Mouse (Mus musculus) skeletal muscle tissue, postnatal 0 days (tissue): ENCODE results near the gene D17H6S53E. TPM values are rescaled to one million over a fixed set of nuclear protein-coding genes. Genes with fewer than 3 reads are reported as not detected.

Experiments
- polyA plus RNA-seq: library from polyadenylated mRNA; unstranded; fragments of >200 nt; fragmentation: Nextera tagmentation; extraction: Ambion mirVana; gene quantifications from 2 replicates; pipeline ENCODE4 v1.2.1, GENCODE M21; 2015

D17H6S53E gene
- 10.6 and 11.8 TPM in 2 replicates for polyA plus RNA-seq

DNA sequence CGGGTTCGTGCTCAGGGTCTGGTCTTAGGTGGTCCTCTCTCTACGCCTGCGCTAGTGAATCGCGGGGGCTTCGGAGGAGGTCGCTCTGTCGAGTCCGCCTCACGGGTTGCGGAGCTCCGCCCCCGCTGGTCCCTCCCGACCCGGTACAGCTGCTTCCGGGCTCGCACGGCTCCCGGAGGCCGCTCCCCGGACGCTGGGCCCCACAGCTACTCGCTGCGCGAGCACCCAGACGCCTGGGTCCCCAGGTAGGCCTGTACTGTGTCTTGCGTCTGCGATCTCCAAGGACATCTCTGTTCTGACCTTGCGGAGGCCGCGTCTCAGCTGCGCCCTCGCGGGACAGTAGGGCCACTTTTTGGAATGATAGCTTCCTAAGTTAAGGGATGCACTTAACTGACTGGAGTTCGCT, at the start of gene D17H6S53E:
D17H6S53E (plus strand) TSS at position 168 of the 406 bp plus-strand sequence.

DNA sequence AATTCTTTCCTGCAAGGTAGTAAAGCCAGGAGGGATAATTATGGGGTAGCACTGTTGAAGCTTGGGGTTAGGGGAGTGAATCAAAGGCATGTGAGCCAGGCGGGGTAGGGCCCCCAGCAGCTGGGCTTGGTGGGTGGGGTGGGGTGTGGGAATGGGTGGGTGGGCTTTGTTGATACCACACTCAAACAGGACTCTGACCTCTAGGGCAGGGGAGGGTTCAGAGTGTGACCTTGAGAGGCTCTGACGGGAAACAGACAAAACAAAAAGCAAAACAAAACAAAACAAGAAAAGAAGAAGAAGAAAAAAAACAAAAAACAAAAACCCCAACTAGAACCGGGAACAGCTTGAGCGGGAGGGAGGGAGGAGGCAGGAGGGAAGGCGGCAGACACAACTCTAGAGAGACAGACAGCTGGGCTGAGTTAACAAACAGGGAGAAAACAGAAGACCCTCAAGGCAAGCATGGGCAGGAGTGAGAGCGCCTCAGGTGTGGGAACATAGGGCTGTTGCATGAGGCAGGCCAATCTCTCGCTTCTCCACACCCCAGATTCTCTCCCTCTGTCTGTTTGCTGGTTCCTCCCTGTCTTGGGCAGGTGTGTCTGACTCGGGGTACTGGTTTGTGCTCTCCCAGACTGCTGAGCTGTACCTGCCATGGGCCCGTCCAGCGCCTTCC, 49.5 kb upstream of the D17H6S53E start, which contains the start of gene Ly6g6e:
Ly6g6e (plus strand) TSS at position 396 of the 670 bp plus-strand sequence.

DNA sequence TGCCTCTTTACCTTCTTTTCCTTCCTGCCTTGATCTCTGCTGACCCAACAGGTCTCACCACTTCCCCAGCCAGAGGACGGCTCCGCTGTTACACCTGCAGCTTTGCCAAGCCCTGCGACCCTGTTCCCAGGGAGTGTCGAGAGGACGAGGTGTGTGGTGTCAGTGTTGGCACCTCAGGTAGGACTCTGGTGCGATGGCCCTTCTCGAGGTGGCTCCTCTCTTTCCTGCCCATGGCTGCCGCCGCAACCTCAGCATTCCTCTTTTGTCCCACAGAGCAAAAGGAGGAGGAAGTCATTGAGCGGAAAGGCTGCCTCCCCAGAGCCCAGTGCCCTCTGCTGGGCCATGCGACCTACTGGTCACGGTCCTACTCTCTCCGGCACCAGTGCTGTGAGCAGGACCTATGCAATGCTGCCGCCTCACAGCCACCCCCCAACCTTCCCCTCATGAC, 48.4 kb upstream of the D17H6S53E start, which contains the start of gene Ly6g6d:
Ly6g6d (minus strand) TSS at position 280 of the 448 bp plus-strand sequence.

DNA sequence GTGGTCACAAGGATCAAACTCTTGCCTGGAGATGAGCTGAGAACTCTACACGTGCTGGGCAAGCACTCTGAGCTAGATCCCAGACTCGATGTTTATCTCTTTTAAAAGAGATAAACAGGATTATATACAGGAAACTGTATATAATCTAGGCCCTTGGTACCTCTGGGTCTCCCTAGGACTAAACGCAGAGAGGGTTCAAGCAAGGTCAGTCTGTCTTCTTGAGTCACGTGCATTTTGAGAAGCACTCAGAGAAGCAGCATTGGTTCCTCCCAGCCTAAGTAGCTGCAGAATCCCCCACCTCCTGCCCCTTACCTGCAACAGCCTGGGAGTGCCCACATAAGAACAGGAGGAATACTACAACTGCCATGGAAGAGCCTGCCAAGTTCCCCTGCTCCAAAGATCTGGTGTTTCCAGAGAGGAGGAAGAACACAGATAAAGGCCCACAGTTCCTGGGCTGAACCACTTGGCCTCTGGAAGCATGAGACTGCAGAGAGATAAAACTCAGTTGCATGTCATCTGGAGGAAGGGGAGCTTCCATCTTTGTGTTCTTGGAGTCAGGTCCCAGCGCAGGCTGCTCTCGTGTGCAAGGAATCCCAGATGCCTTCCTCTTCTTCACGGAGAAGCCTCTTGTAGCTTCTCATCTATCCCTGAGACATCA, 40.8 kb upstream of the D17H6S53E start, which contains the start of gene Ly6g6f:
Ly6g6f (minus strand) TSS at position 403 of the 658 bp plus-strand sequence.

DNA sequence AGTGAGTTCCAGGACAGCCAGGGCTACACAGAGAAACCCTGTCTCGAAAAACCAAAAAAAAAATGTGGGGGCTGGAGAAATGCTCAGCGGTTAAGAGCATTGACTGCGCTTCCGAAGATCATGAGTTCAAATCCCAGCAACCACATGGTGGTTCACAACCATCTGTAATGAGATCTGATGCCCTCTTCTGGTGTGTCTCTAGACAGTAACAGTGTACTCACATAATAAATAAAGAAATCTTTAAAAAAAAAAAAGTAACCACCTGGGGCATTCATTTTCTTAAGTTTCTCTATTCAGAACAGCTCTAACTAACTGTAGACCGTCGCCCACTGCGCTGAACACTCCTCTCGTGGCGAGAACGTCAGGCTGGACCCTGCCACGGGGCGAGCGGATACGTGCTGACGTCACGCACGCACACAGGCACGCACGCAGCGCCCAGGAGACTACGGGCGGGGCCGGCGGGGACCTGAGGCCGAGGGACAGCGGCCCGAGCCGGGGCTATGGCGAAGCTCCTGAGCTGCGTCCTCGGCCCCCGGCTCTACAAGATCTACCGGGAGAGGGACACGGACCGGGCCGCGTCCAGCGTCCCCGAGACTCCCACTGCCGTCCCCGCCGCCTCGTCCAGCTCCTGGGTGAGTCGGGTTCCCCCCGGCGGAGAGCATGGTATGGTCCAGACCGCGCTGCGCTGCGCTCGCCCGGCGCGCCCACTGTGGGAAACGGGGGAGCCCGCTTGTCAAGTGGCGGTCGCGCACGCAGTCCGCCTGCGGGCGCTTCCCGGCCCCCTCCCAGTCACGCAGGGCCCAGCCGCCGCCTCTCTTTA, 37.1 kb upstream of the D17H6S53E start, which contains the start of gene Abhd16a:
Abhd16a (plus strand) TSS at position 439 of the 820 bp plus-strand sequence.

DNA sequence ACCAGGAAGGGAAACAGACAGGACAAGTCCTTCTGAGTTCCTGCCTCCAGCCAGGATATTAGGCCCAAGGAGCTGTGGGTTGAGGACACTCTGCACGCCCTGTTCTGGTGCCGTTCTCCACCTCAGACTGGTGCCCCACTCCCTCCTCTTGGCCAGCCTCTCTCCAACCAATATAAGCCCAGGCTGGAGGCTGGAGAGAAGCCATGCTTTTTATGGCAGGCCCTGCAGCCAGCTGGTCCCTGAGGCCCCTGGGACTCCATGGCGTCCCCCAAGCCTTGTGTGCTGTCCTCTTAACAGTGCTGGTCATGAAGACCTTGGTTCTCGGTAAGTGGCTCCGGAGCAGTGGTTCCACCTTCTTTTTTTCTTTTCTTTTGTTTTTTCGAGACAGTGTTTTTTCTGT, 18.1 kb upstream of the D17H6S53E start, which contains the start of gene Ly6g5c:
Ly6g5c (plus strand) TSS at position 183 of the 400 bp plus-strand sequence.

DNA sequence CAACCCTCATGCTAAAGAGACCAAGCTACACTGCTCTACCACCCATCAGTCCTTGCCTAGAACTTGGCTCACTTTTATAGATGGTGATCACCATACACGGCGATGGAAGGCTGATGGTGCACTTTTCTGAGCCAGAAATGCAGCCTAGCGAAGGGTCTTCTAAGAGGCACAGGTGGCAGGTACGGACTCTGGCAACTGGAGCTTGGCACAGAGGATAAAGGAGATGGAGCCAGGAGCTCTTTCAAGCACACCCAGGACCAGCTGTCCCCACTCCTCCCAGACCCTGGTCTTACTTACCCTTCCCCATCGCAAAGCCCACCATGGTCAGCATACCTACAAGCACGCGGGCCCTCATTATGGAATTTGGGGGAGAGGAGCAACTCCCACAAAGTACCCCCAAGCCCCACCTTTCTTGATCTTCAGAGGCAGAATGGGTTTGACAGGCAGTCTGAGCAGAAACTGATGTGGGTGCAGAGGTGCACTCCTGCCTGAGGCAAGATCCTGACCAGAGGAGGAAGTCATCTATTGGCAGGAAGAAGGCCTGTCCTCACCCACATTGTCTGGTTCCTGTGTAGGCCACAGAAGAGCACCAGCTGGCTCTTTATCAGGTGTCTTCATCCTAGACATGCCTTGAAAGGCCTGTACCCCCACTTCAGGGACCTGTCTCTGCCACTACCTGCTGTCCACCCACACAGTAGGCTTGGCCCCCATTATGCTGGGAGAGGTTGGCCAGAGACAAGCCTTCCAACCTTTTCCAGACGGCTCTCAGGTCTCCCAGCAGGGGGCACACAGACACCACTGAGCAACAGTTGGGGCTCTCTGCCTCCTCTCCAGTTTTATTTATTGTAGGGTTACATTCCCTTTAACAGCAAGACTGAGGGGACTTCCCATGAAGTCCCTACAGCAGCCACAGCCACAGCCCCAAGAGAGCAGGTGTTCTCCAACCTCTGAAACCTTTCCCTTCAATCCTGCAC, 10.8 kb upstream of the D17H6S53E start, which contains the start of gene Ly6g5b:
Ly6g5b (minus strand) TSS at position 383 of the 974 bp plus-strand sequence.

DNA sequence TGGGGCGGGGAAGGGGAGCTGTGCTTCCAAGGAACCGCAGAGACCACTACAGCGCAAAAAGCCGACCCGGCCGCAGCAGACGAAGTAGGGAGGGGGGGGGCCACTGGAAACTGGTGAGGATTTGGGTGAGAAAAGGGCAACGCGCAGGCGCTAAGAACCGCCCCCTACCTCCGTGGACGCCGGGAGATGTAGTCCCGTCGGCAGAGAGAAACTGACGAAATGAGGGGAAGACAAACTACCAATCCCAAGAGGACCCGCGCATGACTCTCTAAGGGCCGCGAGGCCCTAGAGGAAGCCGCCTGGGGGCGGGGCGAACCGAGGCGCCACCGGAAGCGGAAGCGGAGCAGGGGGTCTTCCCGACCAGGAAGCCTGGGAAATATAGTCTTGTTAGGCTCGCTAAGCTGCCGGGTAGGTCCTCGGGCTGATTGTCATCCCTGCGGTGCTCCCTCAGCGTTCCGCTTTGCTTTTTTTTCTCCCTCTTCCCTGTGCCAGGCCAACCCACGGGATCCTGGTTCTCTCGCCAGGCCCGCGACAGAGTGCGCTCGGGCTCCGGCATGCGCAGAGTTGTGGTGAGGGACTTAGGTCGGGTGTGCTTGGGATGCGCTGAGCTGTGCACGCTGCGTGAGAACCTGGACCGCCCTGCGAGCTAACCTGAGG, 4.9 kb upstream of the D17H6S53E start, which contains the start of gene Gpank1:
Gpank1 (plus strand) TSS at position 313 of the 657 bp plus-strand sequence.

DNA sequence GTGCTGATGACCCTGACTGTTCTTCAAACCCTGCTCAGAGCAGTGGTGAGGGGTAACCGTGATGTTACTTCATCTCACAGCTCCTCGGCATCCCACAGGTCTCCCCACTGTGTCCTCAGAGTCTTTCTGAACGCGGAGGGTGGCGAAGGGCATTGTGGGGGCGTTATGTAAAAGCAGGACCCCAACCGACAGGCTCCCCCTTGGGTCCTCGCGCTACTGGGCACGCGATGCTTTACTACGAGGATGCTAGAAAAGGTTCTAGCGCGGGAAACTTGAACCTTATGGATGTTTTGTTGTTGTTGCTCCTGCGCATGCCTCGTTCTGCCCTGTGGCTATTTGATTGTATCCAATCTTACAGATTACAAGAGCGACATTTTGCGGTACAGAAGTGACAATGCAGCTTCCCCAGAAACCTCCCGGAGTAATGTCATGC, 4.3 kb upstream of the D17H6S53E start, which contains the start of gene Csnk2b:
Csnk2b (minus strand) TSS at position 183 of the 433 bp plus-strand sequence.

DNA sequence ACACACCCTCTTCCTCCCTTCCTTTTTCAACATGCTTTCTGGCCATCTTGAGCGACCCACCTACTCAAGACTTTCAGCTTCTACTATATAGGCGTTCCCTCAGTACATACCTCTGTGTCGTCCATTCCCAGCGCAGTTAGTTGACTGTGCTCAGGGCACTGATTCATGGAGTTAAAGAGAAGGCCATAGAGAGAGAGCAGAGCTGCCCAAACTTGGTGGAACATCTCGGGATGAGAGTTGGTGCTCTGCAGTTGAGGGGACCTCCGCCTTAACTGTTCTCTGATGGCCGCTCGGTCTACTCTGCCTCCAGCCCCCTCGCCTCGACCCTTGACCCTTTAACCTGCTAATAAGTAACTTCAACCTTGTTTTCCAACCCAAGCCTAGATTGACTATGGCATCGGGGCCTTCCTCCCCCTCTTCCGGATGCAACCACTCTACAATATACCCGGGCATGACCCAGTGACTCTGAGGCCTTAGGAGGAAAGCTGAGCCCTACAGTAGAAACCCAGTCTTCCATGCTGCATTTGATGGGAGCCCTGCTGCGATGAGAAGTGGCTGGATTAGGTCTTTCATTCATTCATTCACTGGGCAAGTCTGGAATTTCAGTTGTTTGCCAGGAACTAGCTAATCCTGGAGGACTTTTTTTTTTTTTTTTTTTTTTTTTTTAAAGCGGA, 5.5 kb downstream of the D17H6S53E start, which contains the start of gene Apom:
Apom (minus strand) TSS at position 551 of the 674 bp plus-strand sequence.

DNA sequence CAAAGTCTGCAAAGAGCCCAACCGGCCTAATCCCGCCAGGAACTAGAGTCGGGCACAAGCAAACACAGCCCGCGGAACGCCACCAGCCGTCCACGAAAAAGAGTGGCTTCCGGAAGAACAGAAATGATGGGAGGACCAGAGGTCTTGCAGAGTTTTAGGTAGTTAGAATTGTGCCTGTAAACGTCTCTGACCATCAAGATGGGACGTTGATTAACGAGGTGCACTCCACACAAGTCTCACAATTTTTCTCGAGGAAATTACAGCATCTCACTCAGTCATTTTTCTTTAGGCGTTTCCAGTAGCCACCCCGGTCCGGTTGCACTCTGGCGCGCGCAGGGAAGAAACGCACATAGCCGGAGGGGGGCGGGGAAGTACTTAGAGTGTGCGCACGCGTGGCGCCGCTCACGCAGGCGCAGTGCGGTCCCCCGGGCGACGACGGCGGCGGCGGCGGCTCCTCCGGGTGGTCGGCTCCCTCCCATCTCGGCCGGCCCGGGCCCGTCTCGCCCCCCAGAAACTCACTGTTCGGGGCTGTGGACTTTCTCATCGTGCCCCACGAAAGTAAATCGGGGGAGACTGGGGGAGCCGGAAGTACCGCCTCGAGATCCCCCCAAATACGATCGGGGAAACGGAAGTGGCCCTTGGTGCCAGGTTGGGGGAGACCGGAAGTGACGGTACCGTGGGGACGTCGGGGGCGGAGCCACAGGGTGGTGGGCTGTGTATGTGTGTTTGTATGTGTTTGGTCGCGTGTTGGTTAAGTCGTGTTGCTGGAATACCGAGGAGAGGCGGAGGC, 8.8 kb downstream of the D17H6S53E start, which contains the start of gene Bag6:
Bag6 (plus strand) TSS at position 378 of the 790 bp plus-strand sequence.

DNA sequence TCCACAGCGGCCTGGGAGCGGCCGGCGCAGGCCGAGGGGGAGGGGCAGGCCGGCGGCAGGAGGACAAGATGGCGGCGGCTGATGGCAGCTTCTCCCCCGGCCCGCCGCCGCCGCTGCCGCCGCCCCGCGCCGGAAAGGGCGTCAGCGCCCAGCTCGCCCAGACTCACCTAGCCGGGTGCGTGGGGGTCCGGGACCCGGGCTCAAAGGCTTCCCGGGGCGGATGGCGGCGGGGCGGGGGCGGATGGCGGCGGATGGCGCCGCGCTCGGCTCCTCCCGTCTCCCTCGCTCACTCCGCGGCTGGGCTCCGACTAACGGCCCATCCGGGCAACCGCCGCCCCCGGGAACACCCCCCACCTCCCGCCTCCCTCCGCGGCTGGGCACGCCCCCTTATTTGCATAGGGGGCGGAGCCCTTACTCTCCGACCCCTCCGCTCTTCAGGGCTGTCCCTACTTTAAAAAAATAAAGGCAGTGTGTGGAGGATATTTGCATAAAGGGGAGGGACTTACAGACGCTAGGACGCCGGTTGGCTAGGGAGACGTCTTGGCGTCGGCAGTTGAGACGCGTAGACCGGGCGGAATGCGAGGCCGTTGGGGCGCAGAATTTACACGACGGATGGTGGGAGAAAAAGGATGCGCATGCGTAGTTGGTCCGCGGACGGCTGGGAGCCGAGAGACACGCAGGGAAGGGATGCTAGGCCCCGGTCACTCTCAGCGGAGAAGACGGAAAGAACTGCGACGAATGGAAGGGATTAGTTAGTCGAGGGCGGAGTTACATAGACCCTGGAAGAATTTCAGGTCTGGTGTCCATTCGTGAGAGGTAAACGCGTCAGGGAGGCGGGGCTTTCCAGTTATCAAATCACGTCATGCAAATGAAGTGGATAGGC, 38.6 kb downstream of the D17H6S53E start, which contains the start of gene Prrc2a:
Prrc2a (minus strand) TSS at position 330 of the 883 bp plus-strand sequence.

DNA sequence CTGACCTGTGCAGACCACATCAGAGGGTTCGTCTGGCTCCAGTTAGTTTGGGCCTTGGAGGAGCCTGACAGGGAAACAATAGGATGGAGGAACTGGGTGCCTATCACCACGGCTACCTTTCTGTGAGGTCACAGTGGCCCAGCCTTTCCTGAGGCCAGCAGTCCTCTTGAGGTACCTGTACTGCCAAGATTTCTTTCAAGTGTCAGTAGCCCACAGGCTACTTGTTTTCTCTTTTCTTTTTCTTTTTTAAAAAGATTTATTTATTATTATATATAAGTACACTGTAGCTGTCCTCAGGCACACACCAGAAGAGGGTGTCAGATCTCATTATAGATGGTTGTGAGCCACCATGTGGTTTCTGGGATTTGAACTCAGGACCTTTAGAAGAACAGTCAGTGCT, 49.8 kb downstream of the D17H6S53E start, which contains the start of gene Aif1:
Aif1 (minus strand) TSS at position 101 of the 400 bp plus-strand sequence.

